Mouse (Mus musculus): ENCODE results near the gene Aatf. TPM values are rescaled to one million over a fixed set of nuclear protein-coding genes. Genes with fewer than 3 reads are reported as not detected.
"Not testable (repeated sequence)": the region's sequence is repeated elsewhere in the genome, so short reads cannot be mapped to it uniquely, and the experiment has no call there.

Aatf gene
- total RNA-seq, 2 experiments from 2014 or later: 20.1 to 21.9 TPM

DNA sequence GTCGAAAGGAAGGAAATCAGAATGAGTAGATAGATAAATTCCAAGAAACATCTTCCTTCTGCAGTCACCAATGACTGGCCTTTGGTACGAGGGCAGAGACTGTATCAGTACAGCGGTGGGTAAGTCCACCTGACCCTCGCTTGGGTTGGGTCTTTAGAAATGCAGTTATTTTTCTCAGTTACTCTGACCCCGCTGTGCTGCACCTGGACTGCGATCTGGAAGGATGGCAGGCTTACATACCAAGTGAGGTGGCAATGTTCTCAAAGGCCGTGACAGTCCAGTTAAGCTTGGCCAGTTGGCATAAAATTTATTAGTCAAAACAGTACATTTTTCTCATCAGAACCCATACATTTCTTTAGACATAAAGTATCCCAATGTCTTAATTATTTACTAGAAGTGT, 59.4 kb downstream of the Aatf start:
- no peak for DNase-seq (ENCODE audit: extremely low spot score in 1 of 2, low spot score in 1 of 2)

- DNase-seq (ENCODE audit: extremely low spot score in 1 of 2, low spot score in 1 of 2): no peak
Measured at GRCm38 (mm10) chr11:84442554-84443331, 70.6 kb downstream of the Aatf start.

DNA sequence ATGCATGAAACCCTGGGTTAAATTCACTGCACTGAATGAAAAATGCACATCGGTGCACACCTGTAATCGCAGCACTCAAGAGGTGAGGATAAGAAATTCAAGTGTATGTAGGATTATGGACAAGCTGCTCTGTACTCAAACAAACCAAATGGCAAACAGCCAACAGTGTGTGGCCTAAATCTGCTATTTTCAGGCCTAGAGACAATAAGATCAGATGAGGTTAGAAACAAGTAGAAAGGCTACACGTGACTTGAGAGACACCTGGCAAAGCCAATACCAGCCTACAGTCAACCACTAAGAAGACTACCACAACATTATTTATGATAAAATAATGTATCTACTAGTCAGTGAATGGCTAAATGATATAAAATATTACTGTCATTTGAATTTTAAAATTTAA, 72.9 kb downstream of the Aatf start:
- no peak for DNase-seq (ENCODE audit: extremely low spot score in 1 of 2, low spot score in 1 of 2)

DNA sequence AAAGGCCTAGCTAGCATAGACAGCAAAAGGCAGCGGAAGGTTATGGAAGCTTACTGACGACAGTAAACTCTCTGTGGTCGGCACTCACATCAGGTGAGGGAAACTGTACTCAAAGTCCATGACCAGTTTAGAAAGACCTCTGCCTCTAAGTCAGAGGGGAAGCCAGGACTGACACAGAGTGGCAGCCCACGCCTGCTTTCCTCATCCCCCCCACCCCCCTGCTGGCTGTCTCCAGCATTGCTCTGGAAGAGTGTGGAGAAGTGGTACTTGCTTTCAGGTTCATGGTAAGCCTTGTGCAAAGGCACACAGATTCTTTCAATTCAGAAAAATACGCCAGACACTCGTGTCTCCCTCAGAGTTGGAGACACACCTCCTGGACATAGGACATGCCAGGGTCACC, 78.4 kb downstream of the Aatf start:
- no peak for DNase-seq (ENCODE audit: extremely low spot score in 1 of 2, low spot score in 1 of 2)

DNA sequence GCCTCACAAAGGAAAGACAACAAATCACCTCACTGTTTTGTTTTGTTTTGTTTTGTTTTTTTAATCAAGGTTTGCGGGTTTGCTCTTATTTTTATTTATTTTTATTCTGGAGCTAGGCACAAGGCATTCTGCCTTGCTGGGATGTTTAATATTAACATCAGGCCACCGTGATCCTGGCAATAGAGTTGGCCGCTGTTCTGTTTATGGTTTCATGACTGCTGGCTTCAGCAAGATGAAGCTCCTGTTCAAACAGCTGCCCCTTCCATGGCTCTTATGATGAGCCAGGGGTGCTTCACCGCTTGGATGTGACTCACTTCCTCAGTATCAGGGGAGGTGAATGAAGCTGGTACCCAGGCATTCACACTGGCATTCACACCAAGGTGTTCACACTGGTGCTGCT, 83.0 kb downstream of the Aatf start:
- DNase-seq (ENCODE audit: extremely low spot score in 1 of 2, low spot score in 1 of 2): no peak

- DNase-seq (ENCODE audit: extremely low spot score in 1 of 2, low spot score in 1 of 2): peak in 1 of 2 experiments; percentile 12
Measured at GRCm38 (mm10) chr11:84429581-84429980, 83.7 kb downstream of the Aatf start.

- DNase-seq (ENCODE audit: extremely low spot score in 1 of 2, low spot score in 1 of 2): no peak
Measured at GRCm38 (mm10) chr11:84426633-84426998, 86.7 kb downstream of the Aatf start.

DNA sequence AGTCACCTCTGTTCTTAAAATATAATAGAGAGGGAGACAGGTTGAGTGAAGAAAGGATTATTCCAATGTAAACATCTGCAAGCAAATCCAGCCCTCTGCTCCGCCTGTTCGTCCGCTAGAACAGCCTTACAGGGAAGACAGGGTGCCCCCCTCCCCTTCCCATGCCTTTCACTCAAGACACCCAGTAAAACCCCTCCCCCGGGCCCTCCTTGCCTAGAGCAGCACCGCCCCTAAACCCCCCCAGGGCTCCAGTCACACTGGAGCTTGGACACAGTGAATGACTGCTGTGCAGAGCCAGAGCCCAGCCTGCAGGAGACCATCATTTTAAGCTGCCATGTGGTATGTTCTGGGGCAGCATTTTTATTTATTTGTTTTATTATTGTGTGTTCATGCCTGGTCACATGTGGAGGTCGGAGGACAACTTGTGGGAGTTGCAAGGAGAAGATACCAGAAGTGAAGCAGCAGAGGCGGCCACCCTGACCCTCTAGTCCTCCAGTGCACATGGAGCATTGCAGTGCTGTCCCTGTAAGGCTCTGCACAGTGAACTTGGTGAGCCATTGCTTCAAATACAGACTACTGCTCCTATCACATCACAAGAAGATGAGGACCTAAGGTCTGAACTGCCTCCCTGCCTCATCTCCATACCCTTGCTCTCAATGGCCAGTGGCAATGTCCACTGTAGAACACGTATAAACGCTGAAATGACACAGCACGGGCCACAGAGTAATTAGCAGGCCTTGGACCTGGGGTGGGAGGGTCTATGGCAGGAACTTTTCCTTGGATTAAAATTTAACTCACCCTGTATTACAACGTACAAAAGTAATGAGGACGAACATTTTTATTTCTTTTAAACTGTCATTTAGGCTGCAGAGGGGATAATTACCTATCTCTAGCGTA, 87.3 kb downstream of the Aatf start:
- no peak for DNase-seq (ENCODE audit: extremely low spot score in 1 of 2, low spot score in 1 of 2)

DNA sequence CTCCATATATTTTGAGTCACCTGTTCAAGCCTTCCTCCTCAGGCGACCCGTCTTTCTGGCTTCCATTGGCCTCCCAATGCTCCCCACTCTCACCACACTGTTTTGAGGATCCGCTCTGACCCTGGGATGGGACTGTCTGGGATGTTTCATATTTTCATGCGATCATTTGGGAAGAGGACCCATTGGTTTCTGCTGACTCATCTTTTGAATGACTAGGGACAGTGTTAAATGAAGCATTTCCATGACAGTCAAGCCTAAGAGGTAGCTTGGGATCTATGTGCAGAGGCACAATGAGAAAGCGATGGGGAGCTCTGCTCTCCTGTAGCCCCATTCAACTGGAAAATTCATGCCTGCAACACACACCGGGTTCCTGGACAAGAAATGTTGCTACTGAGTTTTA, 92.5 kb downstream of the Aatf start:
- no peak for DNase-seq (ENCODE audit: extremely low spot score in 1 of 2, low spot score in 1 of 2)

- DNase-seq (ENCODE audit: extremely low spot score in 1 of 2, low spot score in 1 of 2): no peak
Measured at GRCm38 (mm10) chr11:84413111-84413510, 100.2 kb downstream of the Aatf start.

DNA sequence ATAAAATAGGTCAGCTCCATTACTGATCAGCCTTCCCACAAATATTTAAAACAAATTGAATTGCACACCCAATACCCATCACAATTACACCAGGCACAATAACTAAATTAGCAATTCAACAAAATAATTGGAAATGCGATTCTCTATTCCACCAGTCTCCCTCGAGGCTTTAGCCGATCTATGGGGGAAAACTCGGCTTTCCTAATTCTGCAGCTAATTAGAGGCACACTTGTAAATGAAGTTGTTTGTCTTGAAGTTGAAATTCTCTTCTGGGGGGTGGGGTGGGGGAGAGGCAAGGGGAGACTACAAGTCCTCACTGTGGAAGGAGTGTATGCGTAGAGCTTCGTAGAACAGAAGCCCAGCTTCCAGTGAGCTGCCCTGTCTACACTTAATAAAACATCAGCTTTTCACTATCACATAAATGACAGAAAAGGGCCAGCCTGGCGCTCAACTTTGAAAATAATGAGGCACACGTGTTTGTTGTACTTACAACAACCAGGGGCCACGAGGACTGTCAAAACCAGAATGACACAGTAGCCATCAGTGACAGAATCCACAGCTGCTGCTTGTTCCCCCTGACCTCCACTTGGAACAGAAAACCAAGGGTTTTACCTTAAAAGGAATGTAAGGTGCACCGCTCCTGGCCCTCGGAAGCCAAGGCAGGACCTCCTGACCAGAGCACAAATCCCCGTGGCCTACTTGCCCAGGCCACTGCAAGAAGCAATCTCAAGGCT, 101.0 kb downstream of the Aatf start:
- no peak for DNase-seq (ENCODE audit: extremely low spot score in 1 of 2, low spot score in 1 of 2)

- no peak for DNase-seq (ENCODE audit: extremely low spot score in 1 of 2, low spot score in 1 of 2)
Measured at GRCm38 (mm10) chr11:84411642-84412018, 101.7 kb downstream of the Aatf start.

- DNase-seq (ENCODE audit: extremely low spot score in 1 of 2, low spot score in 1 of 2): no peak
Measured at GRCm38 (mm10) chr11:84410879-84411641, 102.3 kb downstream of the Aatf start.

GRCm38 (mm10) chr11:84410383-84410782, 102.9 kb downstream of the Aatf start:
- DNase-seq (ENCODE audit: extremely low spot score in 1 of 2, low spot score in 1 of 2): no peak

DNA sequence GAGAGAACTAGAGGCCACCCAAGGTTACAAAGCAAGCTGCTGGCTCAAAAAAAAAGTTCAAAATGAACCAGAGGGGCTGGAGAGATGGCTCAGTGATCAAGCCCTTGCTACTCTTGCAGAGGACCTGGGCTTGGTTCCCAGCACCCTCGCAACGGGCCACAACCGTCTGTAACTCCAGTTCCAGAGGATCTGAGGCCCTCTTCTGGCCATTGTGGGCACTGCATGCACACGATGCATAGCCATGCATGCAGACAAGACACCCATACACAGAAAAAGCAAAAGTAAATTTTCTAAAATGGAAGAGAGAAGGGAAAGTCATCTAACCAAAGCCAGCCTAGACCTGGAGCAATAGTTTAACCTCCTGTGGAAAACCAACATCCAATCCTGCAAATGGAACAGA, 106.6 kb downstream of the Aatf start:
- DNase-seq (ENCODE audit: extremely low spot score in 1 of 2, low spot score in 1 of 2): no peak

GRCm38 (mm10) chr11:84395010-84395409, 118.3 kb downstream of the Aatf start:
- no peak for DNase-seq (ENCODE audit: extremely low spot score in 1 of 2, low spot score in 1 of 2)

GRCm38 (mm10) chr11:84393571-84393970, 119.8 kb downstream of the Aatf start:
- DNase-seq (ENCODE audit: extremely low spot score in 1 of 2, low spot score in 1 of 2): no peak

GRCm38 (mm10) chr11:84392066-84392465, 121.3 kb downstream of the Aatf start:
- DNase-seq (ENCODE audit: extremely low spot score in 1 of 2, low spot score in 1 of 2): not testable (repeated sequence)

DNA sequence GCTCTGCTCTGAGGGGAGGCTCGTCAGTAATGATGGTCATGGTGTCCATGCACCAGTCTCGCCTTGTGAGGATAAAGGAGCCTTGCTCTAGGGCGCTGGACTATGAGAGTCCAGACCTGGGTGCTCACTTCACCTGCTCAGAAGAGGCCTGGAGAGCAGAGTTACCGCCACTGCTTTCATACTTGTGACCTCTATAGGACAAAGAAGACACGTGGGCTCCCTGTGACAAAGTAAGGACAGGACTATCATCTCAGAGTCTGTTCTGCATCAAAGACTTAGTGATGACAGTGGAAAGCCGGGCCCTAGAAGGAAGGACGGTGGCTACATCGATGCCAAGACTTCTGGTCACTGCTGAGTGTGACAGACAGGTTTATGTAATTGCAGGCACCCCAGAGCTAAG, 122.2 kb downstream of the Aatf start:
- DNase-seq (ENCODE audit: extremely low spot score in 1 of 2, low spot score in 1 of 2): no peak

- DNase-seq (ENCODE audit: extremely low spot score in 1 of 2, low spot score in 1 of 2): no peak
Measured at GRCm38 (mm10) chr11:84389332-84389731, 124.0 kb downstream of the Aatf start.
